Mouse (Mus musculus) liver, embryonic 16.5 days (tissue): ENCODE measurements around the gene Gemin5. TPM values are rescaled to one million over a fixed set of nuclear protein-coding genes. Genes with fewer than 3 reads are reported as not detected.
A peak's percentile ranks its signal among the peaks of the same experiment; 100 is the strongest.

Source experiments
- ATAC-seq: fragments of 200-750 bp; cut with Nextera tagmentation; 2 replicates; pipeline ENCODE4 v1.8.0; 2017; ENCODE audit warnings: low read depth, mild to moderate bottlenecking, moderate number of reproducible peaks, moderate library complexity
- H3K27ac ChIP-seq: fragments of 300-500 bp; sonication (generic); 2 replicates; pipeline ENCODE4 v1.5.1; 2014; ENCODE audit warnings: mild to moderate bottlenecking, low read length
- H3K27me3 ChIP-seq: fragments of 300-500 bp; sonication (generic); 2 replicates; pipeline ENCODE4 v1.6.1; 2014; ENCODE audit warnings: low read depth, low read length, mixed read lengths; ENCODE audit not compliant: control insufficient read depth, insufficient read depth
- H3K36me3 ChIP-seq: fragments of 300-500 bp; sonication (generic); 2 replicates; pipeline ENCODE4 v1.6.1; 2014; ENCODE audit warnings: mild to moderate bottlenecking; ENCODE audit not compliant: control insufficient read depth, insufficient read depth
- H3K4me1 ChIP-seq: fragments of 300-500 bp; sonication (generic); 2 replicates; pipeline ENCODE4 v1.6.1; 2014; ENCODE audit warnings: low read depth, low read length, mixed read lengths; ENCODE audit not compliant: control insufficient read depth
- H3K4me2 ChIP-seq: fragments of 300-500 bp; sonication (generic); 2 replicates; pipeline ENCODE4 v1.6.1; 2014; ENCODE audit warnings: low read depth, low read length, mixed read lengths
- H3K4me3 ChIP-seq: fragments of 300-500 bp; sonication (generic); 2 replicates; pipeline ENCODE4 v1.5.1; 2014; ENCODE audit warnings: low read depth, mild to moderate bottlenecking, low read length
- H3K9ac ChIP-seq: fragments of 300-500 bp; sonication (generic); 2 replicates; pipeline ENCODE4 v1.6.1; 2014; ENCODE audit warnings: low read depth, low read length
- H3K9me3 ChIP-seq: fragments of 300-500 bp; sonication (generic); replicated peaks from 2 replicates; pipeline ENCODE4 v1.6.1; 2016; ENCODE audit warnings: low read length; ENCODE audit not compliant: control insufficient read depth
- WGBS: fragments of 180-500 bp; shearing (Covaris S2); extraction: QIAGEN DNeasy Blood & Tissue Kit; methylation state at CpG from one replicate; pipeline ENCODE4 v1.1.7; 2014; ENCODE audit not compliant: insufficient replicate concordance; 5-methylcytosine and 5-hydroxymethylcytosine counted together
- polyA plus RNA-seq: library from polyadenylated mRNA; unstranded; fragments of >200 nt; fragmentation: Nextera tagmentation; extraction: Ambion mirVana; gene quantifications from 2 replicates; pipeline ENCODE4 v1.2.1, GENCODE M21; 2015

The Gemin5 gene
- polyA plus RNA-seq, 1 experiment from 2014 or later = 7.2 TPM

- Histone ChIP-seq H3K27ac (no peak overlapping the region), H3K4me1 (peaks cover 20% of the 10 kb centered on the region), H3K36me3 (peaks cover 18% of the 10 kb centered on the region), H3K4me3 (no peak overlapping the region), H3K4me2 (no peak overlapping the region), H3K27me3 (no peaks in the 10 kb centered on the region), H3K9ac (no peak overlapping the region), H3K9me3 (no peaks in the 10 kb centered on the region)
- 70% methylated on average over 4 of the region's 4 CpGs for WGBS
- no peak for ATAC-seq
Measured at GRCm38 (mm10) chr11:58107664-58108337, 60.5 kb downstream of the Gemin5 start.

DNA sequence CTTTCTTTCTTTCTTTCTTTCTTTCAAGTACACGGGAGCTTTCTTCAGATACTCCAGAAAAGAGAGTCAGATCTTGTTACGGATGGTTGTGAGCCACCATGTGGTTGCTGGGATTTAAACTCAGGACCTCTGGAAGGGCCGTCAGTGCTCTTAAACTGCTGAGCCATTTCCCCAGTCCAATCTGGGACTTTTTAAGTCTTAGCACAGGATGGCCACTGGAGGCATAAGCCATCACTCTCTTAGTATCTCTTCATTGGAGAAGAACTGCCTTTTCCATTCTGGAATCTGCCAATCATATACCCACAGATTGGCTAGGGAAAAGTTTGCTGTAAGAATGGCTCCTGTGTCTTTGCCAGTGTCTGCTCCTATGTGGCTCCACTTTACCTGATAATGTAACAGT lies 61.3 kb downstream of the Gemin5 start:
- WGBS = 62% methylated on average over 3 of the region's 3 CpGs
- Histone ChIP-seq H3K4me2 (no peak overlapping the region), H3K4me3 (no peak overlapping the region), H3K27me3 (no peaks in the 10 kb centered on the region), H3K36me3 (peaks cover 16% of the 10 kb centered on the region), H3K4me1 (peaks cover 22% of the 10 kb centered on the region), H3K9me3 (no peaks in the 10 kb centered on the region), H3K9ac (no peak overlapping the region), H3K27ac (no peak overlapping the region)
- no peak for ATAC-seq

GRCm38 (mm10) chr11:58104351-58104791 lies 64.0 kb downstream of the Gemin5 start:
- Histone ChIP-seq H3K4me1 (peaks cover 22% of the 10 kb centered on the region), H3K27ac (peak overlapping the region; percentile 96), H3K27me3 (no peaks in the 10 kb centered on the region), H3K4me3 (peak overlapping the region; percentile 99), H3K4me2 (peak overlapping the region; percentile 87), H3K9ac (peak overlapping the region; percentile 97), H3K36me3 (no peaks in the 10 kb centered on the region), H3K9me3 (no peaks in the 10 kb centered on the region)
- ATAC-seq = peak; percentile 27
- under 1% methylated on average over 24 of the region's 24 CpGs for WGBS

- Histone ChIP-seq H3K4me1 (peaks cover 22% of the 10 kb centered on the region), H3K4me2 (peak within 1 kb of the TSS; percentile 87), H3K4me3 (peak within 1 kb of the TSS; percentile 99), H3K27me3 (no peaks in the 10 kb centered on the region), H3K9ac (peak within 1 kb of the TSS; percentile 97), H3K9me3 (no peaks in the 10 kb centered on the region), H3K36me3 (no peaks in the 10 kb centered on the region), H3K27ac (peak within 1 kb of the TSS; percentile 96)
- peak; percentile 99 for ATAC-seq
- WGBS = under 1% methylated on average over 55 of the region's 55 CpGs
Measured at GRCm38 (mm10) chr11:58103697-58104306, 64.5 kb downstream of the Gemin5 start, which contains the start of gene Cnot8. Gene Cnot8, plus strand, starts transcription at chr11:58104153.

DNA sequence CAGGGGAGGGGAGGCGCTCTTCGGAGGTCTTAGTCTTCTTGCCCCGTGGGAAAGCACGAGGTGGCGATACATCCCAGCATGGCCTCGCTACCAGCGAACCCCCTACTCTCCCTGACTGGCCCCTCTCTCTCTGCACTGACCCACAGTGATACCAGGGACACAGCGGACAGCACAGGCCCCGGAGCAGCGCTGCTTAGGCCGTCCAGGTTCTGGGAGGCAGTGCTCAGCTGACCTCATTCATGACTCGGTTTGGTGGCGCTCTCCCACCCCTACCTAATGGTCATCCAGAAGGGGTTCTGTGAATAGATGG lies 65.0 kb downstream of the Gemin5 start:
- Histone ChIP-seq H3K4me3 (peak overlapping the region; percentile 99), H3K27ac (peak overlapping the region; percentile 79), H3K4me1 (peaks cover 22% of the 10 kb centered on the region), H3K27me3 (peaks cover 1% of the 10 kb centered on the region; the same call in 1 of the 2 replicates), H3K9me3 (no peaks in the 10 kb centered on the region), H3K36me3 (no peaks in the 10 kb centered on the region), H3K9ac (peak overlapping the region; percentile 66), H3K4me2 (peak overlapping the region; percentile 77)
- 64% methylated on average over 13 of the region's 13 CpGs for WGBS
- no peak for ATAC-seq

DNA sequence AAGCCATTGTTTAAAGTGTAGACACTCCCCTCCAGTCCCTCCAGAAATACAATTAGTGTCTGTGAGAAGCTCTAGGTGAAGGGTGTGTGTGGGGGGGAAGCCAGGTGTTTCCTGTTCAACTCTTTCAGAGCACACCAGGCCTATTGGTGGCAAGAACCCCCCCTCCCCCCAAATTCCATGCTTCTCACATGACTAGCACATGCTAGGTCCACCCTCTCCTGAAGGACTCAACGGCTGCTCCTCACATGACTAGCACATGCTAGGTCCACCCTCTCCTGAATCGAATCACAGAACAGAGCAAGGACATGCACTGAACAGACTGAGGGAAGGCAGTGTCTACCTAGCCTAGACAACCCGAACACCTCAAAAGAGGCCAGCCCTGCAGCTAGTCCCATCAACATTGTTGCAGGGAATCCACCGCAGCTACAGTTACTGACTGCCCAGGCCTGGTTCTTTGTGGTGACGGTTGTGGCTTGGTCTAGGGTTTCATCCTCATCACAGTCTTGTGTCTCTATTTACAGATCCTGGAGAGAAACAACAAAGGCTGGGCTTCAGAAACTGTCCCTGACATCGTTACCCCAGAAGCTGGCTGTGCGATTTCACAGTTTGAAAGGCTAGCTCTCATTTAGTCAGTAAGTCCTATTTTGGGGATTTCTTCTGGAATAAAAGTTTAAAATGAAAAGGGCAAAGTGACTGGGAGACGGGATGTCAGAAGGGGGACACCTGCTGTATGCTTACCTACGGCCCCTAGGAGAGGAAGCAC lies 65.6 kb downstream of the Gemin5 start:
- WGBS = 75% methylated on average over 9 of the region's 9 CpGs
- ATAC-seq = no peak
- Histone ChIP-seq H3K36me3 (no peaks in the 10 kb centered on the region), H3K4me1 (peaks cover 19% of the 10 kb centered on the region), H3K9ac (no peak overlapping the region), H3K27ac (no peak overlapping the region), H3K4me3 (no peak overlapping the region; the same call in 1 of the 2 replicates), H3K27me3 (peaks cover 6% of the 10 kb centered on the region), H3K4me2 (peak overlapping the region; percentile 77; the same call in 1 of the 2 replicates), H3K9me3 (no peaks in the 10 kb centered on the region)

GRCm38 (mm10) chr11:58102146-58102545 lies 66.2 kb downstream of the Gemin5 start:
- Histone ChIP-seq H3K4me3 (no peak overlapping the region), H3K4me2 (no peak overlapping the region), H3K9me3 (no peaks in the 10 kb centered on the region), H3K9ac (no peak overlapping the region), H3K27me3 (peaks cover 12% of the 10 kb centered on the region), H3K4me1 (peaks cover 19% of the 10 kb centered on the region), H3K27ac (no peak overlapping the region), H3K36me3 (no peaks in the 10 kb centered on the region)
- WGBS = 69% methylated on average over 3 of the region's 3 CpGs
- ATAC-seq = no peak

DNA sequence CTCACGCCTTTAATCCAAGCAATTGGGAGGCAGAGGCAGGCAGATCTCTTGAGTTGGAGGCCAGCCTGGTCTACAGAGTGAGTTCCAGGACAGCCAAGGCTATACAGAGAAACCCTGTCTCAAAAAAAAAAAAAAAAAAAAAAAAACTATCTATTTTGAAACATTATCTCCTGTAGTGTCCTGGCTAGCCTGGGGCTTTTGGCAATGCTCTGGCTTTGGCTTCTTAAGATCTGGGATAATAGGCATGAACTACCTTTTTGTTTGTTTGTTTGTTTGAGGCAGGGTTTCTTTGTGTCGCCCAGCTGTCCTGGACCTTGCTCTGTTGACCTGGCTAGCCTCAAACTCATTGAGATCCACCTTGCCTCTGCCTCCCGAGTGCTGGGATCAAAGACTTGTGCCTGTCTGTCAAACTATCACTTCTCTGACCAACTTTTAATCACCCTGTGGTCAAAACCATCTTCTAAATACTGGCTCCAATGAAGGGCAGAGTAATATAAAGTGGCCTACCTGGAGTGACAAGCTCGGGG lies 67.1 kb downstream of the Gemin5 start:
- Histone ChIP-seq H3K36me3 (no peaks in the 10 kb centered on the region), H3K27me3 (peaks cover 20% of the 10 kb centered on the region), H3K4me2 (no peak overlapping the region), H3K27ac (no peak overlapping the region), H3K4me3 (no peak overlapping the region), H3K4me1 (peaks cover 19% of the 10 kb centered on the region), H3K9me3 (no peaks in the 10 kb centered on the region), H3K9ac (no peak overlapping the region)
- no peak for ATAC-seq
- 52% methylated on average over 4 of the region's 4 CpGs for WGBS
